Mouse (Mus musculus): ENCODE results near the gene B3galt2. TPM values are rescaled to one million over a fixed set of nuclear protein-coding genes. Genes with fewer than 3 reads are reported as not detected.
"Not testable (repeated sequence)": the region's sequence is repeated elsewhere in the genome, so short reads cannot be mapped to it uniquely, and the experiment has no call there.

Gene B3galt2
- polyA plus RNA-seq, 1 experiment from 2014 or later, result 6.9 TPM

DNA sequence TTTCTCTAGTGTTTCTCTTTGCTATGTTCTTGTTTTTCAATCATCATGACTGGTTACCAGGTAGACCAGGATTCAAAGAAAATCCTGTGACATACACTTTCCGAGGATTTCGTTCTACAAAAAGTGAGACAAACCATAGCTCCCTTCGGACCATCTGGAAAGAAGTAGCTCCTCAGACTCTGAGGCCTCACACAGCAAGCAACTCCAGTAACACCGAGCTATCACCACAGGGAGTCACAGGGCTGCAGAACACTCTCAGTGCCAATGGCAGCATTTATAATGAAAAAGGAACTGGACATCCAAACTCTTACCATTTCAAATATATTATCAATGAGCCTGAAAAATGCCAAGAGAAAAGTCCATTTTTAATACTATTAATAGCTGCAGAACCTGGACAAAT, 5.8 kb downstream of the B3galt2 start:
- Histone ChIP-seq H3K4me2 (peak overlapping the region; percentile 46), H3K36me3 (peaks cover 10% of the 10 kb centered on the region; the same call in 1 of the 2 replicates), H3K9ac (no peak overlapping the region), H3K4me1 (replicated peaks) (peaks cover 18% of the 10 kb centered on the region), H3K9me3 (no peaks in the 10 kb centered on the region), H3K27ac (replicated peaks) (0 out of 2 replicates have a peak overlapping the region, but pooled peaks have one; percentile 25), H3K4me3 (peak overlapping the region; percentile 6), H3K27me3 (no peaks in the 10 kb centered on the region)
- WGBS, result 63% methylated on average over 4 of the region's 4 CpGs
- no peak for ATAC-seq (ENCODE audit: low FRiP score, low read depth)

DNA sequence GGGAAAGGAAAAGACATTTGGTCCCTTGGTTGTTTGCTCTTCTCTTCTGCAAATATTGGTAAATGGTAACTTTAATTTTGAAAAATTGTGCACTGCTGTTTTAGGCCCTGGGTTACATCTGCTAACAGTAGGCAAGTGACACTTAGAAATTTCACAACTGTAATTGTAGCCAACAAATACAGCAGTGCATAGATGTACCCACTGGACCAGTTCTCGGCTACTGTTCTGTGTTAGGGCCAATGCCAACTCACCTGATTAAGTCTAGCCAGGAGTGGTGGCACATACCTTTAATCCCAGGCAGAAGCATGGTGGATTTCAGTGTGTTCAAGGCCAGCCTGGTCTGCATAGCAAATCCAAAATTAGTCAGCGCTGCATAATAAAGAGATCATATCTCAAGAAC, 9.9 kb downstream of the B3galt2 start:
- H3K4me2 ChIP-seq, result no peak overlapping the region
- peaks cover 16% of the 10 kb centered on the region for H3K4me1 ChIP-seq (replicated peaks)
- no peaks in the 10 kb centered on the region for H3K27me3 ChIP-seq
- no peak overlapping the region for H3K27ac ChIP-seq (replicated peaks)
- peaks cover 18% of the 10 kb centered on the region; the same call in 1 of the 2 replicates for H3K36me3 ChIP-seq
- H3K4me3 ChIP-seq, result no peak overlapping the region
- no peak overlapping the region for H3K9ac ChIP-seq
- 99% methylated on average over 2 of the region's 2 CpGs for WGBS
- no peak for ATAC-seq (ENCODE audit: low FRiP score, low read depth)
- H3K9me3 ChIP-seq, result no peaks in the 10 kb centered on the region

DNA sequence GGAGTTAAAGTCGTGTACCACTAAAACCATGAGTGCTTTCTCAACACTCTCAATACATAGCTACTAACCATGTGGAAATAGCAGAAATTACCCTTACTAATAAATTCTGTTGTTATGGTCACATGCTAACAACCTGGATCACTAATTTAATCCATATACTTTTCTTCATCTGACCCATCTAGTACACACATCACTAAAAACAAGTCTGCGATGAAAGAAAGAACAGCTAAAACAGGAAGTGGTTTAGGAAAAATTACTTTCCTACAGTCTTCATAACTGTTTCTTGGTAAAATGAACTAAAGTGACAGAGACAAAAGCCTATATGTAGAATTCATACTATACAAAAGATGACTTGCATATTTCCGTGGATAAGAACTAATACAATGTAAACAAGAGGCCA, 13.2 kb downstream of the B3galt2 start:
- Histone ChIP-seq H3K4me3 (no peak overlapping the region), H3K4me2 (no peak overlapping the region), H3K27me3 (no peaks in the 10 kb centered on the region), H3K27ac (replicated peaks) (no peak overlapping the region), H3K36me3 (peaks cover 14% of the 10 kb centered on the region; the same call in 1 of the 2 replicates), H3K4me1 (replicated peaks) (no peaks in the 10 kb centered on the region), H3K9me3 (no peaks in the 10 kb centered on the region), H3K9ac (no peak overlapping the region)
- ATAC-seq (ENCODE audit: low FRiP score, low read depth), result no peak
- WGBS, result 95% methylated on average over 3 of the region's 3 CpGs

DNA sequence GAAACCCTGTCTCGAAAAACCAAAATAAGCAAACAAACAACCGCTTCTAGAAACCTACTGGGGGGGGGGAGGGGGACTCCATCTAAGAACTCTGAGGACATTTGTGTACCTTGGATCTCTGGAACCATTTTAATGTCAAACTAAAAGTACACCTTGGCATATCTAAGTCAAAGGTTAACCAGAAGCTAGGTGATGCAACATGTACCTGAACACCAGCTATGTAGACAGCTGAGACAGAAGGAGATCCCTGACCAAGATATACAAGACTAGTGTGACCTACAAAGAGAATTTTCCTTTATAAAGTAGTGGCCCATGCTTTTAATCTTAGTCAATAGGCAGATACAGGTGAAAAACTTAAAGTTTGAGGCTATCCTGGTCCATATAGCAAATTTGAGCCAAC, 22.7 kb downstream of the B3galt2 start:
- H3K4me3 ChIP-seq, result no peak overlapping the region
- H3K9ac ChIP-seq, result no peak overlapping the region
- H3K36me3 ChIP-seq, result peaks cover 20% of the 10 kb centered on the region
- H3K27me3 ChIP-seq, result no peaks in the 10 kb centered on the region
- ATAC-seq (ENCODE audit: low FRiP score, low read depth), result no peak
- no peaks in the 10 kb centered on the region for H3K9me3 ChIP-seq
- no peak overlapping the region for H3K27ac ChIP-seq (replicated peaks)
- 98% methylated on average over 2 of the region's 2 CpGs for WGBS
- H3K4me2 ChIP-seq, result no peak overlapping the region
- no peaks in the 10 kb centered on the region for H3K4me1 ChIP-seq (replicated peaks)

DNA sequence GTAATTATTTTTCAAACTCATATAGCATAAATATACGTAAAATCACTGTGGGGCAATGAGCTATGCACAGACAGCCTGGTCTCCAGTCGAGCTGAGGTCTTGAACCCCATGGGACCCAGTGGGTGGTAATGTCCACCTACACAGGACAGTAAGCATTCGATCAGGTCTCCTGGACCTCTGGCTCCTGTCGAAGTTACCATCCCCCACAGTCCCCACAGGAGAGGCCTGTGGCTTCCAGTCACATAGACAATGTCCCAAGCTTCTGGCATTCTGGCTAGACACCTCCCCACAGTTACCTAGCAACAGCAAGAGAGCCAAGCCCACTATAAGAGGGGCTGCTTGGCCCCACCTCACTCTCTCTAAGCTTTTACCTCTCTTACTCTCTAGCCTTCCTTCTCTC, 24.3 kb downstream of the B3galt2 start:
- not testable (repeated sequence) for H3K4me3 ChIP-seq

DNA sequence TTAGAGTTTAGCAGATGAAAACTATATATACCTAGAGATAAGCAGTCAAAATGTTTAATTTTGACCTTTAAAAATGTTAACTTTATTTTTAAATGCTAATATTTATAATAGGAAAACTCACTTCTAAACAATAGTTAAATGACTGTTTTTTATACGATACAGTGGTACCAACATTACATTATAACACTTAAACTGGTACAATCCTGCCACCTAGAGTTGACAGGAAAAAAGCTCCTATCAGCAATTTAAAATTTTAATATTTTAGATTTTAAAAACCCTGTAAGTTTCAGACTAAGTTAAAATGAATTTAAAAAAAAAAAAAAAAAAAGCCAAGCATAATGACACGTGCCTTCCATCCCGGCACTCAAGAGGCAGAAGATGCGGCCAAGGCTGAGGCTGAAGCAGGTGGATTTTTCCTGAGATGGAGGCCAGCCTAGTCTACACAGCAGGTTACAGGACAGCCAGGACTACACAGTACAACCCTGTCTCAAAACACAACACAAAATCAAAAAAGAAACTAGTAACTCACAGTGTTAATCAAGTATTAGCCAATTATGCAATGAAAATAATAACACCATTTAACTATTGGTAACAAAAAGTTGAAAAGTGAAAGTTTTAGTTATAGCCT, 35.4 kb downstream of the B3galt2 start:
- Histone ChIP-seq H3K27ac (replicated peaks) (no peak overlapping the region), H3K9me3 (no peaks in the 10 kb centered on the region), H3K9ac (no peak overlapping the region), H3K36me3 (peaks cover 18% of the 10 kb centered on the region), H3K27me3 (no peaks in the 10 kb centered on the region), H3K4me1 (replicated peaks) (no peaks in the 10 kb centered on the region), H3K4me3 (no peak overlapping the region), H3K4me2 (no peak overlapping the region)
- ATAC-seq (ENCODE audit: low FRiP score, low read depth), result no peak
- WGBS, result 79% methylated on average over 4 of the region's 4 CpGs

More for the DNA sequence above, 24.3 kb downstream of the B3galt2 start:
- not testable (repeated sequence) for H3K27me3 ChIP-seq; ATAC-seq (ENCODE audit: low FRiP score, low read depth); H3K27ac ChIP-seq (replicated peaks); H3K9me3 ChIP-seq; H3K9ac ChIP-seq; H3K4me1 ChIP-seq (replicated peaks); H3K4me2 ChIP-seq
- 87% methylated on average over 4 of the region's 4 CpGs for WGBS
- peaks cover 24% of the 10 kb centered on the region for H3K36me3 ChIP-seq

GRCm38 (mm10) chr1:143681108-143681507, 40.6 kb downstream of the B3galt2 start:
- no peaks in the 10 kb centered on the region for H3K27me3 ChIP-seq
- no peak for ATAC-seq (ENCODE audit: low FRiP score, low read depth)
- H3K9me3 ChIP-seq, result no peaks in the 10 kb centered on the region
- no peaks in the 10 kb centered on the region for H3K4me1 ChIP-seq (replicated peaks)
- H3K4me2 ChIP-seq, result no peak overlapping the region
- no peak overlapping the region for H3K4me3 ChIP-seq
- no peak overlapping the region for H3K27ac ChIP-seq (replicated peaks)
- H3K9ac ChIP-seq, result no peak overlapping the region
- 91% methylated on average over 5 of the region's 5 CpGs for WGBS
- H3K36me3 ChIP-seq, result peaks cover 20% of the 10 kb centered on the region

- Histone ChIP-seq H3K4me3 (no peak overlapping the region), H3K27ac (replicated peaks) (no peak overlapping the region), H3K4me1 (replicated peaks) (no peaks in the 10 kb centered on the region), H3K4me2 (no peak overlapping the region), H3K9me3 (no peaks in the 10 kb centered on the region), H3K36me3 (peaks cover 26% of the 10 kb centered on the region), H3K27me3 (no peaks in the 10 kb centered on the region), H3K9ac (no peak overlapping the region)
- WGBS, result 87% methylated on average over 3 of the region's 3 CpGs
- no peak for ATAC-seq (ENCODE audit: low FRiP score, low read depth)
These were observed 44.4 kb downstream of the B3galt2 start for GRCm38 (mm10) chr1:143684849-143685248.

DNA sequence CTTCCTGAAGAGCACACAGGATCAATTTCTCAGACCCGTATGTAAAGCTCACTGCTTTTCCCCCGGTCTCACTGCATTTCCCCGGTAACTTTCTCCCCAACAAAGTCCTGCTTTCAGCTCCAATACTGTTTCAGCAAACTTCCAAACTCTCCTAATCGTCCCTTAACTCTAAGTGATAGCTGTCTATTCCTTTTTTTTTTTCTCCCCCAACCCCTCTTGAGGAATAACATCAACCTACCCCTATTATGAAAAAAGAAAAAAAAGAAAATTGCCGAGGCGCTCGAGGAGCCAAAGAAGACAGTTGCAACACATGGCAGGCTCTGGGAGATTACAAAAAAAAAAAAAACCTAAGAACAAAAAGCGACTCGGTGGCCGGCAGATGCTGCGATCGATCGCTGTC, 61.3 kb downstream of the B3galt2 start:
- under 1% methylated on average over 13 of the region's 13 CpGs for WGBS
- peak overlapping the region; percentile 87; the same call in 1 of the 2 replicates for H3K27ac ChIP-seq (replicated peaks)
- ATAC-seq (ENCODE audit: low FRiP score, low read depth), result no peak
- H3K4me2 ChIP-seq, result peak overlapping the region; percentile 79
- no peaks in the 10 kb centered on the region for H3K27me3 ChIP-seq
- H3K4me3 ChIP-seq, result peak overlapping the region; percentile 97
- peaks cover 24% of the 10 kb centered on the region for H3K4me1 ChIP-seq (replicated peaks)
- H3K9me3 ChIP-seq, result no peaks in the 10 kb centered on the region
- peaks cover 6% of the 10 kb centered on the region; the same call in 1 of the 2 replicates for H3K36me3 ChIP-seq
- peak overlapping the region; percentile 70 for H3K9ac ChIP-seq

- 1% methylated on average over 37 of the region's 48 CpGs for WGBS
- ATAC-seq (ENCODE audit: low FRiP score, low read depth), result peak; percentile 78; the same call in 1 of the 2 replicates
- Histone ChIP-seq H3K27ac (replicated peaks) (peak overlapping the region; percentile 87), H3K36me3 (peaks cover 6% of the 10 kb centered on the region; the same call in 1 of the 2 replicates), H3K4me2 (peak overlapping the region; percentile 79), H3K27me3 (no peaks in the 10 kb centered on the region), H3K4me1 (replicated peaks) (peaks cover 24% of the 10 kb centered on the region), H3K9ac (peak overlapping the region; percentile 70), H3K9me3 (no peaks in the 10 kb centered on the region), H3K4me3 (peak overlapping the region; percentile 97)
These were observed 61.8 kb downstream of the B3galt2 start for GRCm38 (mm10) chr1:143702141-143702740.

- WGBS, result under 1% methylated on average over 71 of the region's 74 CpGs
- ATAC-seq (ENCODE audit: low FRiP score, low read depth), result peak; percentile 99
These were observed 62.3 kb downstream of the B3galt2 start, which contains the start of gene Cdc73 for GRCm38 (mm10) chr1:143702741-143703262. TSS of gene Cdc73 (minus strand) at chr1:143702893.

More at GRCm38 (mm10) chr1:143702741-143703262, 62.3 kb downstream of the B3galt2 start, which contains the start of gene Cdc73:
- Histone ChIP-seq H3K27me3 (no peaks in the 10 kb centered on the region), H3K4me1 (replicated peaks) (peaks cover 24% of the 10 kb centered on the region), H3K4me2 (peak within 1 kb of the TSS; percentile 88), H3K4me3 (peak within 1 kb of the TSS; percentile 97), H3K9ac (peak within 1 kb of the TSS; percentile 70), H3K27ac (replicated peaks) (peak within 1 kb of the TSS; percentile 87), H3K36me3 (peaks cover 3% of the 10 kb centered on the region; the same call in 1 of the 2 replicates), H3K9me3 (no peaks in the 10 kb centered on the region)

All from hindbrain, embryonic 15.5 days (tissue).